Mouse (Mus musculus) neural tube, embryonic 13.5 days (tissue): ENCODE measurements at regions not wholly inside any gene's neighbourhood (a gene's known extent, or its start where the extent isn't known, plus 50 kb on each side); places are given as distances from the start of the nearest gene placed in this dataset.

Experiments
- ATAC-seq: fragments of 200-750 bp; cut with Nextera tagmentation; 2 replicates; pipeline ENCODE4 v1.8.0; 2017; ENCODE audit warnings: low read depth, mild to moderate bottlenecking, moderate TSS enrichment, moderate library complexity
- H3K27ac ChIP-seq: fragments of 300-500 bp; sonication (generic); replicated peaks from 2 replicates; pipeline ENCODE4 v1.5.1; 2015; ENCODE audit warnings: moderate library complexity, mild to moderate bottlenecking, inconsistent platforms
- H3K27me3 ChIP-seq: fragments of 300-500 bp; sonication (generic); 2 replicates; pipeline ENCODE4 v1.6.1; 2015; ENCODE audit warnings: mild to moderate bottlenecking, inconsistent platforms
- H3K36me3 ChIP-seq: fragments of 300-500 bp; sonication (generic); 2 replicates; pipeline ENCODE4 v1.6.1; 2015; ENCODE audit warnings: mild to moderate bottlenecking, inconsistent platforms
- H3K4me1 ChIP-seq: fragments of 300-500 bp; sonication (generic); replicated peaks from 2 replicates; pipeline ENCODE4 v1.6.1; 2015; ENCODE audit warnings: inconsistent platforms
- H3K4me2 ChIP-seq: fragments of 300-500 bp; sonication (generic); 2 replicates; pipeline ENCODE4 v1.6.1; 2015; ENCODE audit warnings: inconsistent platforms, mild to moderate bottlenecking, moderate library complexity
- H3K4me3 ChIP-seq: fragments of 300-500 bp; sonication (generic); 2 replicates; pipeline ENCODE4 v1.5.1; 2015; ENCODE audit warnings: mild to moderate bottlenecking, inconsistent platforms
- H3K9ac ChIP-seq: fragments of 300-500 bp; sonication (generic); 2 replicates; pipeline ENCODE4 v1.6.1; 2015; ENCODE audit warnings: moderate library complexity, mild to moderate bottlenecking, inconsistent platforms
- H3K9me3 ChIP-seq: fragments of 300-500 bp; sonication (generic); 2 replicates; pipeline ENCODE4 v1.6.1; 2016; ENCODE audit warnings: inconsistent platforms
- WGBS: fragments of 180-500 bp; shearing (Covaris S2); methylation state at CpG from one replicate; pipeline ENCODE4 v1.1.7; 2015; 5-methylcytosine and 5-hydroxymethylcytosine counted together

GRCm38 (mm10) chr16:73760921-73761320 lies 650.7 kb downstream of the Robo2 start:
- H3K27ac ChIP-seq: no peak overlapping the region
- H3K4me2 ChIP-seq: no peak overlapping the region
- no peak overlapping the region for H3K9ac ChIP-seq
- no peaks in the 10 kb centered on the region for H3K36me3 ChIP-seq
- no peaks in the 10 kb centered on the region for H3K27me3 ChIP-seq
- 0 out of 2 replicates have a peak, but pooled peaks cover 4% of the 10 kb centered on the region for H3K4me1 ChIP-seq
- H3K4me3 ChIP-seq: no peak overlapping the region
- 28% methylated on average over 3 of the region's 3 CpGs for WGBS
- H3K9me3 ChIP-seq: no peaks in the 10 kb centered on the region
- ATAC-seq: no peak

- Histone ChIP-seq H3K36me3 (no peaks in the 10 kb centered on the region), H3K4me2 (no peak overlapping the region), H3K9me3 (no peaks in the 10 kb centered on the region), H3K27ac (no peak overlapping the region), H3K9ac (no peak overlapping the region), H3K4me1 (0 out of 2 replicates have a peak, but pooled peaks cover 4% of the 10 kb centered on the region), H3K27me3 (no peaks in the 10 kb centered on the region), H3K4me3 (no peak overlapping the region)
- 20% methylated on average over 5 of the region's 5 CpGs for WGBS
- ATAC-seq: no peak
Observed at GRCm38 (mm10) chr16:73758872-73759271, 652.8 kb downstream of the Robo2 start.

- Histone ChIP-seq H3K27ac (no peak overlapping the region), H3K9me3 (no peaks in the 10 kb centered on the region), H3K4me2 (no peak overlapping the region), H3K27me3 (no peaks in the 10 kb centered on the region), H3K4me1 (0 out of 2 replicates have a peak, but pooled peaks cover 4% of the 10 kb centered on the region), H3K9ac (no peak overlapping the region), H3K4me3 (no peak overlapping the region), H3K36me3 (no peaks in the 10 kb centered on the region)
- no peak for ATAC-seq
- WGBS: 49% methylated on average over 5 of the region's 5 CpGs
Observed at GRCm38 (mm10) chr16:73754302-73754701, 657.3 kb downstream of the Robo2 start.

- H3K36me3 ChIP-seq: no peaks in the 10 kb centered on the region
- H3K27me3 ChIP-seq: no peaks in the 10 kb centered on the region
- WGBS: 85% methylated on average over 7 of the region's 7 CpGs
- H3K4me1 ChIP-seq: no peaks in the 10 kb centered on the region
- no peak overlapping the region for H3K27ac ChIP-seq
- H3K9me3 ChIP-seq: no peaks in the 10 kb centered on the region
- no peak for ATAC-seq
- H3K9ac ChIP-seq: no peak overlapping the region
- no peak overlapping the region for H3K4me3 ChIP-seq
- no peak overlapping the region for H3K4me2 ChIP-seq
Observed at GRCm38 (mm10) chr16:73728297-73728696, 683.3 kb downstream of the Robo2 start.

- Histone ChIP-seq H3K36me3 (no peaks in the 10 kb centered on the region), H3K4me3 (no peak overlapping the region)
- 58% methylated on average over 3 of the region's 3 CpGs for WGBS
Observed at GRCm38 (mm10) chr16:73719691-73720090, 691.9 kb downstream of the Robo2 start.

GRCm38 (mm10) chr16:73716301-73716700 lies 695.3 kb downstream of the Robo2 start:
- 75% methylated on average over 5 of the region's 5 CpGs for WGBS
- Histone ChIP-seq H3K9me3 (no peaks in the 10 kb centered on the region), H3K4me3 (no peak overlapping the region), H3K4me1 (no peaks in the 10 kb centered on the region), H3K9ac (no peak overlapping the region), H3K4me2 (no peak overlapping the region), H3K36me3 (no peaks in the 10 kb centered on the region), H3K27ac (no peak overlapping the region), H3K27me3 (no peaks in the 10 kb centered on the region)
- ATAC-seq: no peak

More at GRCm38 (mm10) chr16:73719691-73720090, 691.9 kb downstream of the Robo2 start:
- Histone ChIP-seq H3K27ac (no peak overlapping the region), H3K9ac (no peak overlapping the region), H3K4me2 (no peak overlapping the region), H3K9me3 (no peaks in the 10 kb centered on the region), H3K27me3 (no peaks in the 10 kb centered on the region), H3K4me1 (no peaks in the 10 kb centered on the region)
- no peak for ATAC-seq

- no peak for ATAC-seq
- H3K27me3 ChIP-seq: no peaks in the 10 kb centered on the region
- H3K4me1 ChIP-seq: no peaks in the 10 kb centered on the region
- 86% methylated on average over 1 of the region's 1 CpGs for WGBS
- H3K4me3 ChIP-seq: no peak overlapping the region
- H3K9ac ChIP-seq: no peak overlapping the region
- H3K9me3 ChIP-seq: no peaks in the 10 kb centered on the region
- no peak overlapping the region for H3K27ac ChIP-seq
- H3K4me2 ChIP-seq: no peak overlapping the region
- no peaks in the 10 kb centered on the region for H3K36me3 ChIP-seq
Observed at GRCm38 (mm10) chr16:73707051-73707450, 704.6 kb downstream of the Robo2 start.

- Histone ChIP-seq H3K27ac (no peak overlapping the region), H3K4me2 (no peak overlapping the region), H3K9me3 (no peaks in the 10 kb centered on the region), H3K36me3 (no peaks in the 10 kb centered on the region), H3K4me1 (no peaks in the 10 kb centered on the region), H3K4me3 (no peak overlapping the region), H3K27me3 (no peaks in the 10 kb centered on the region), H3K9ac (no peak overlapping the region)
- no peak for ATAC-seq
- 58% methylated on average over 11 of the region's 11 CpGs for WGBS
Observed at GRCm38 (mm10) chr16:73689274-73689673, 722.4 kb downstream of the Robo2 start.

- 0 out of 2 replicates have a peak overlapping the region, but pooled peaks have one; percentile 0 for H3K9ac ChIP-seq
- no peak for ATAC-seq
- 62% methylated on average over 10 of the region's 10 CpGs for WGBS
Observed at GRCm38 (mm10) chr16:73679804-73680203, 731.8 kb downstream of the Robo2 start.

GRCm38 (mm10) chr16:73670516-73670915 lies 741.1 kb downstream of the Robo2 start:
- H3K27me3 ChIP-seq: no peaks in the 10 kb centered on the region
- H3K36me3 ChIP-seq: no peaks in the 10 kb centered on the region
- 49% methylated on average over 6 of the region's 6 CpGs for WGBS
- H3K4me1 ChIP-seq: no peaks in the 10 kb centered on the region
- no peak for ATAC-seq
- H3K9ac ChIP-seq: no peak overlapping the region
- H3K27ac ChIP-seq: no peak overlapping the region
- H3K4me3 ChIP-seq: no peak overlapping the region
- no peaks in the 10 kb centered on the region for H3K9me3 ChIP-seq
- no peak overlapping the region for H3K4me2 ChIP-seq

More at GRCm38 (mm10) chr16:73679804-73680203, 731.8 kb downstream of the Robo2 start:
- Histone ChIP-seq H3K4me2 (peak overlapping the region; percentile 31), H3K9me3 (no peaks in the 10 kb centered on the region), H3K36me3 (no peaks in the 10 kb centered on the region), H3K4me3 (no peak overlapping the region), H3K4me1 (peaks cover 11% of the 10 kb centered on the region; the same call in 1 of the 2 replicates), H3K27ac (peak overlapping the region; percentile 7; the same call in 1 of the 2 replicates), H3K27me3 (no peaks in the 10 kb centered on the region)

- WGBS: 89% methylated on average over 1 of the region's 1 CpGs
- H3K27me3 ChIP-seq: no peaks in the 10 kb centered on the region
- H3K4me1 ChIP-seq: peaks cover under 1% of the 10 kb centered on the region; the same call in 1 of the 2 replicates
- no peak overlapping the region for H3K4me2 ChIP-seq
- H3K27ac ChIP-seq: no peak overlapping the region
- no peak for ATAC-seq
- no peaks in the 10 kb centered on the region for H3K36me3 ChIP-seq
- H3K9me3 ChIP-seq: no peaks in the 10 kb centered on the region
- no peak overlapping the region for H3K9ac ChIP-seq
- H3K4me3 ChIP-seq: no peak overlapping the region
Observed at GRCm38 (mm10) chr16:73652976-73653690, 758.5 kb downstream of the Robo2 start.

- Histone ChIP-seq H3K36me3 (no peaks in the 10 kb centered on the region), H3K9ac (0 out of 2 replicates have a peak overlapping the region, but pooled peaks have one; percentile 38), H3K27ac (no peak overlapping the region), H3K4me1 (peaks cover 14% of the 10 kb centered on the region), H3K4me3 (no peak overlapping the region), H3K4me2 (peak overlapping the region; percentile 44), H3K27me3 (no peaks in the 10 kb centered on the region), H3K9me3 (no peaks in the 10 kb centered on the region)
- ATAC-seq: peak; percentile 53
- 34% methylated on average over 19 of the region's 19 CpGs for WGBS
Observed at GRCm38 (mm10) chr16:73647201-73647782, 764.3 kb downstream of the Robo2 start.
